ENCODE assay signal across 8 mouse cellular contexts in genomic region chr11:78791582-78791981, GRCm38 (mm10). TPM values are rescaled to one million over a fixed set of nuclear protein-coding genes. Genes with fewer than 3 reads are reported as not detected.
A peak's percentile ranks its signal among the peaks of the same experiment; 100 is the strongest.
DNase-seq lines count a peak whose midpoint lies in the region; ATAC-seq and TF ChIP-seq lines count a peak whose summit lies in the region.

No protein-coding gene starts in this region.

- no peaks in the 10 kb centered on the region for H3K79me2 ChIP-seq in liver, adult 2 months (ENCODE audit: control insufficient read depth, insufficient read depth, low read length)

- H3K9ac ChIP-seq in liver, adult 2 months (ENCODE audit: low read depth, low read length): no peak overlapping the region
- H3K9ac ChIP-seq in liver, embryonic 12.5 days: no peak overlapping the region
- H3K9ac ChIP-seq in heart, embryonic 15.5 days: no peak overlapping the region
- H3K9ac ChIP-seq in midbrain, embryonic 14.5 days (replicated peaks; ENCODE audit: low read length): no peak overlapping the region; the same call in 1 of the 2 replicates

- no peaks in the 10 kb centered on the region for H3K36me3 ChIP-seq in liver, adult 2 months (ENCODE audit: control insufficient read depth, insufficient read depth, low read length)
- no peaks in the 10 kb centered on the region for H3K36me3 ChIP-seq in liver, embryonic 12.5 days
- H3K36me3 ChIP-seq in heart, embryonic 15.5 days: no peaks in the 10 kb centered on the region
- no peaks in the 10 kb centered on the region for H3K36me3 ChIP-seq in midbrain, embryonic 14.5 days (ENCODE audit: control insufficient read depth, insufficient read depth, low read length)
- no peaks in the 10 kb centered on the region for H3K36me3 ChIP-seq in thymus, adult 2 months (ENCODE audit: control insufficient read depth, insufficient read depth, low read length)

- H3K27me3 ChIP-seq in liver, adult 2 months (ENCODE audit: control insufficient read depth, insufficient read depth, low read length): no peaks in the 10 kb centered on the region
- no peaks in the 10 kb centered on the region for H3K27me3 ChIP-seq in liver, embryonic 12.5 days (replicated peaks)
- no peaks in the 10 kb centered on the region for H3K27me3 ChIP-seq in heart, embryonic 15.5 days
- no peaks in the 10 kb centered on the region for H3K27me3 ChIP-seq in midbrain, embryonic 14.5 days (ENCODE audit: control insufficient read depth, insufficient read depth, low read length)
- H3K27me3 ChIP-seq in thymus, adult 2 months (ENCODE audit: control insufficient read depth, insufficient read depth, low read length): no peaks in the 10 kb centered on the region

- no peaks in the 10 kb centered on the region for H3K9me3 ChIP-seq in liver, embryonic 12.5 days (replicated peaks)
- no peaks in the 10 kb centered on the region for H3K9me3 ChIP-seq in heart, embryonic 15.5 days (replicated peaks)
- no peaks in the 10 kb centered on the region for H3K9me3 ChIP-seq in midbrain, embryonic 14.5 days (ENCODE audit: control insufficient read depth, low read length)

- TF ChIP-seq CTCF in liver, adult 2 months (IDR thresholded peaks at IDR 0.05; ENCODE audit: low read depth, low read length): no peak
- no peak for TF ChIP-seq CTCF in thymus, adult 2 months (IDR thresholded peaks at IDR 0.05; ENCODE audit: borderline replicate concordance, control insufficient read depth, extremely low read depth, insufficient read depth, low read length, poor library complexity)

- ATAC-seq in liver, embryonic 12.5 days: no peak
- ATAC-seq in heart, embryonic 15.5 days (replicated peaks; ENCODE audit: insufficient number of reproducible peaks, insufficient read depth, low FRiP score, low read depth): peak; percentile 53; the same call in 1 of the 2 replicates
- ATAC-seq in midbrain, embryonic 14.5 days (ENCODE audit: low FRiP score, low TSS enrichment): no peak

- no peak overlapping the region for H3K4me2 ChIP-seq in liver, embryonic 12.5 days
- H3K4me2 ChIP-seq in heart, embryonic 15.5 days: no peak overlapping the region
- H3K4me2 ChIP-seq in midbrain, embryonic 14.5 days (ENCODE audit: low read length): peak overlapping the region; percentile 5; the same call in 1 of the 2 replicates

- DNase-seq in liver, adult 2 months (ENCODE audit: extremely low read depth, low read depth, low spot score): peak; percentile 70
- peak; percentile 70 to 77 for DNase-seq in cerebellum, postnatal 14 days
- DNase-seq in large intestine, adult 2 months (ENCODE audit: low read depth, low spot score): peak; percentile 58
- DNase-seq in midbrain, embryonic 14.5 days: peak; percentile 78
- peak; percentile 50 for DNase-seq in urinary bladder, postnatal 25 days (ENCODE audit: low spot score)
- DNase-seq in thymus, adult 2 months: no peak

- WGBS in liver, adult 2 months: 13% methylated on average over 4 of the region's 4 CpGs
- 50% methylated on average over 4 of the region's 4 CpGs for WGBS in liver, embryonic 12.5 days (ENCODE audit: insufficient replicate concordance)
- WGBS in heart, embryonic 15.5 days: 26% methylated on average over 4 of the region's 4 CpGs
- 12% methylated on average over 4 of the region's 4 CpGs for WGBS in large intestine, adult 2 months
- WGBS in midbrain, embryonic 14.5 days: 35% methylated on average over 4 of the region's 4 CpGs
- 68% methylated on average over 4 of the region's 4 CpGs for WGBS in thymus, adult 2 months

- no peak overlapping the region for H3K27ac ChIP-seq in liver, adult 2 months (replicated peaks; ENCODE audit: insufficient read depth, low read depth, low read length)
- H3K27ac ChIP-seq in liver, embryonic 12.5 days: no peak overlapping the region
- peak overlapping the region; percentile 61 for H3K27ac ChIP-seq in heart, embryonic 15.5 days
- H3K27ac ChIP-seq in midbrain, embryonic 14.5 days (replicated peaks; ENCODE audit: low read depth, low read length): 0 out of 2 replicates have a peak overlapping the region, but pooled peaks have one; percentile 32
- H3K27ac ChIP-seq in thymus, adult 2 months (ENCODE audit: control insufficient read depth, insufficient read depth, low read length): no peak overlapping the region

- TF ChIP-seq POLR2A in liver, adult 2 months (IDR thresholded peaks at IDR 0.05; ENCODE audit: extremely low read depth, insufficient read depth, low read length): no peak
- TF ChIP-seq POLR2A in thymus, adult 2 months (IDR thresholded peaks at IDR 0.05; ENCODE audit: control insufficient read depth, extremely low read depth, insufficient read depth, low read length, poor library complexity): no peak

- no peaks in the 10 kb centered on the region for H3K4me1 ChIP-seq in liver, adult 2 months (ENCODE audit: control insufficient read depth, insufficient read depth, low read length)
- peaks cover 23% of the 10 kb centered on the region for H3K4me1 ChIP-seq in liver, embryonic 12.5 days
- H3K4me1 ChIP-seq in heart, embryonic 15.5 days (replicated peaks): peaks cover 16% of the 10 kb centered on the region
- peaks cover 21% of the 10 kb centered on the region for H3K4me1 ChIP-seq in midbrain, embryonic 14.5 days (ENCODE audit: control insufficient read depth, insufficient read depth, low read length)
- peaks cover 31% of the 10 kb centered on the region for H3K4me1 ChIP-seq in thymus, adult 2 months (replicated peaks; ENCODE audit: control insufficient read depth, insufficient read depth, low read length)

- no peak overlapping the region for H3K4me3 ChIP-seq in liver, adult 2 months (ENCODE audit: insufficient read depth, low read depth, low read length)
- H3K4me3 ChIP-seq in liver, embryonic 12.5 days: no peak overlapping the region
- H3K4me3 ChIP-seq in heart, embryonic 15.5 days: no peak overlapping the region
- no peak overlapping the region for H3K4me3 ChIP-seq in midbrain, embryonic 14.5 days (replicated peaks; ENCODE audit: low read depth, low read length)
- no peak overlapping the region for H3K4me3 ChIP-seq in thymus, adult 2 months (ENCODE audit: control insufficient read depth, insufficient read depth, low read length)

RNA-seq across cellular contexts. Expression of gene Lyrm9, which starts 34.8 kb away (rescaled TPM):
- 17.7 and 20.6 TPM in 2 replicates for total RNA-seq in liver, adult 2 months (2014; rRNA removed)
- 13.6 and 15.2 TPM in 2 replicates for polyA plus RNA-seq in liver, adult 2 months (2012; rRNA removed)
- 22.5 and 28.1 TPM in 2 replicates for polyA plus RNA-seq in liver, embryonic 12.5 days (2016; fragmentation: Nextera tagmentation; extraction: Ambion mirVana)
- polyA plus RNA-seq in heart, embryonic 15.5 days (2015; fragmentation: Nextera tagmentation; extraction: Ambion mirVana): 26.9 and 37.9 TPM in 2 replicates
- 18.7 and 20.5 TPM in 2 replicates for polyA plus RNA-seq in large intestine, adult 2 months (2012; rRNA removed)
- polyA plus RNA-seq in midbrain, embryonic 14.5 days (2014; fragmentation: Nextera tagmentation; extraction: Ambion mirVana): 26.1 and 30.9 TPM in 2 replicates
- polyA plus RNA-seq in thymus, adult 2 months (2012; rRNA removed): 20.7 and 28.1 TPM in 2 replicates

RNA-seq across cellular contexts. Expression of gene Ccnq, which starts 40.1 kb away (rescaled TPM):
- 13.4 and 14.1 TPM in 2 replicates for total RNA-seq in liver, adult 2 months (2014; rRNA removed)
- polyA plus RNA-seq in liver, adult 2 months (2012; rRNA removed): 23.4 and 27.9 TPM in 2 replicates
- 30.3 and 32.4 TPM in 2 replicates for polyA plus RNA-seq in liver, embryonic 12.5 days (2016; fragmentation: Nextera tagmentation; extraction: Ambion mirVana)
- polyA plus RNA-seq in heart, embryonic 15.5 days (2015; fragmentation: Nextera tagmentation; extraction: Ambion mirVana): 23.8 and 27.7 TPM in 2 replicates
- 41.2 and 46.3 TPM in 2 replicates for polyA plus RNA-seq in large intestine, adult 2 months (2012; rRNA removed)
- 34.9 and 35.2 TPM in 2 replicates for polyA plus RNA-seq in midbrain, embryonic 14.5 days (2014; fragmentation: Nextera tagmentation; extraction: Ambion mirVana)
- 75.6 and 78.7 TPM in 2 replicates for polyA plus RNA-seq in thymus, adult 2 months (2012; rRNA removed)

Comparison
In these comparisons a context has a peak if more than half of its experiments do, and no peak if none do; other contexts are left out.
1. H3K27ac ChIP-seq: peak in heart, embryonic 15.5 days (single experiment) and midbrain, embryonic 14.5 days (single experiment); none in liver, adult 2 months (single experiment), liver, embryonic 12.5 days (single experiment) and thymus, adult 2 months (single experiment).